Mouse (Mus musculus) heart, adult 2 months (tissue): ENCODE data around the gene Padi2.

ENCODE experiments used
- CTCF ChIP-seq: fragments of 200-600 bp; IDR thresholded peaks from 2 replicates; pipeline ENCODE4 v1.8.1; 2022; ENCODE audit warnings: antibody characterized with exemption, mild to moderate bottlenecking, moderate library complexity
- POLR2A ChIP-seq: fragments of 200-500 bp; IDR thresholded peaks from 2 replicates; pipeline ENCODE4 v1.6.1; 2011; ENCODE audit warnings: mild to moderate bottlenecking, low read depth, low read length, control low read depth; ENCODE audit not compliant: insufficient read depth

- TF ChIP-seq POLR2A (no peak), CTCF (no peak)
These were observed 53.1 kb downstream of the Padi2 start for GRCm38 (mm10) chr4:140959128-140959679.
